Mouse (Mus musculus): Measurements from ENCODE around the gene Hoxc4.
A peak's percentile ranks its signal among the peaks of the same experiment; 100 is the strongest.

The Hoxc4 gene

DNA sequence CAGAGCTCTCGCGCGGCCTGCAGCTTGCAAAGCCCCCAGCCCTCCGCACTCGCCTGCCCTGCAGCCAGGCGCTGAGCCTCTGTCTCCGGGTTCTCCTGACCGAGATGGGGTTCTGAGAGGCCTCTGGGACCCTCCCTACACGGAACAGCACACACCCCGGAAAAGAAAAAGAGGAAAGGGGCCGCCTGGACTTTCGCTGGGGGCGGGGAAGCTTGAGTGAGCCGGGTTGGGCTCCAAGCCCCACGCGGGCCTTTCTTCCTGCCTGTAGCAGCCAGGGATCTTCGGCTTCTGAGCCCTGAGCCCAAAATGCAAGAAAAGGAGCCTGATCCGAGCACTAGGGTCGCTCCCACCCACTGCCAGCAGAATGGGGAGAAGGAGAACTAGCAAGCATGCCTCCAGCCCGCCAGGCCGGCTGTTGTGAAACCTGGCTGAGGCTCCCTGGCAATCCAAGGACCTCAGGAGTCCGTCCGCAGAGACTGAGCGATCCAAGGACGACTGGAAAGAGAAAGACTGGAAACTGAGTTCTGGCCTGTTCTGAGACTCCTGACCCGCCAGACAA is 6.7 kb upstream of the Hoxc4 start:
- no peak for DNase-seq

DNA sequence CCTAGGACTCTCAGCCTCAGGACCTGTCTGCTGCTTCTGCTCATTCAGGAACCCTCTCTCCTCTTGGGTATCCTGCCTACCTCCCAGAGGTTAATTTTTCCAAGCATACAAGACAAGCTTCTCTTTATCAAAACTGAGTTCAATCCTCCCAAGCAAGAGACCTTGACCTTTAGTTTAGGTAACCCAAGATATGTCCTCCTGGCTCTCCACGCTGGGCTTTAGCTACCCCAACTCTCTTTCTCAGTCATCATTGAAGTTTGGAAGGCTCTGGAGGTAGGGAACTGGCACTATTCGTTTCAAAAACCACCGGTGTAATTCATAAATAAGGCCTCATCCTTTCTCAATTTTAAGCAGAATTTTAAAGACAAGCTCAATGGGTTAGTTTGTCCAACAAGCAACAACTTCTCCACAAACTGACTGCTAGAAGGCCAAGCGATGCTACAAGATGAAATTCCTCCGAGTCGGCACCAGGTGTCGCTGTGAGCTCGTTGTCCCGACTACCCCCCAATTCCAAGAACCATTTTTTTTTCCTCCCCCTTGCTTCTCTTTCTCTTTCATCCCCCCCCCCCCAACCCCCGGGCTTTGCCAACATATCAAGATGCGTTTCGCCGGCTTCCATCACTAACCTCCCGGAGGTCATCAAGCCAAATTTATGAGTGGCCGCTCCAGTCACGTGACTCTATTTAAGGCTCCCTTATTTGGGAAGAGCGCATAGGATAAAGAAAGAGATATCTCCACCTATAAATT is 5.3 kb upstream of the Hoxc4 start:
- DNase-seq, result peak; percentile 56

DNA sequence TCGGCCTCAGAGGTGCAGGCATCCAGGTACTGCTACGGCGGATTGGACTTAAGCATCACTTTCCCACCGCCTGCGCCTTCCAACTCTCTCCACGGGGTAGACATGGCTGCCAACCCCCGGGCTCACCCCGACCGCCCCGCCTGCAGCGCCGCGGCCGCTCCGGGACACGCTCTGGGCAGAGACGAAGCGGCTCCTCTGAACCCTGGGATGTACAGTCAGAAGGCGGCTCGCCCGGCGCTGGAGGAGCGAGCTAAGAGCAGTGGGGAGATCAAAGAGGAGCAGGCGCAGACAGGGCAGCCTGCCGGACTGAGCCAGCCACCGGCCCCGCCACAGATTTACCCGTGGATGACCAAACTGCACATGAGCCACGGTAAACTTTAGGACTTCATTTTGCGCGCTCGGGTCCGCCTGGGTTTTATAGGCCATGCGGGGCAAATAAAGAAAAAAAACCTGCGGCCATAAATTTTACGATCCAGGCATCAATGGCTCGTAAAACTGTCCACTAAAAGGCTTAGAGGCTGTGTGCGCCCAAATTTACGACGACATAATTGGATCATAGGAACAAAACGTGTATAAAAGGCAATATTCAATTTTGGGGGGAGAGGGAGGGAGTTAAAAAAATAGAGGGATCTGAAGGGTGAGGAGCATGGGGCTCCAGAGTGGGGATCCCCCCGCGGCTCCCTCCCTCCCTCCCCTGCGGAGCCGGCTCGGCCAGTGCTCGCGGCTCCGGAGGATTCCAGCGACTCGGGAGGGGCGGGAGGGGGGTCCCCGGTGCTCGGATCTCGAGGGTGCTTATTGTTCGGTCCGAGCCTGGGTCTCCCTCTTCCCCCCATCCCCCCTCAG is 4.3 kb upstream of the Hoxc4 start:
- peak; percentile 42 for DNase-seq

DNA sequence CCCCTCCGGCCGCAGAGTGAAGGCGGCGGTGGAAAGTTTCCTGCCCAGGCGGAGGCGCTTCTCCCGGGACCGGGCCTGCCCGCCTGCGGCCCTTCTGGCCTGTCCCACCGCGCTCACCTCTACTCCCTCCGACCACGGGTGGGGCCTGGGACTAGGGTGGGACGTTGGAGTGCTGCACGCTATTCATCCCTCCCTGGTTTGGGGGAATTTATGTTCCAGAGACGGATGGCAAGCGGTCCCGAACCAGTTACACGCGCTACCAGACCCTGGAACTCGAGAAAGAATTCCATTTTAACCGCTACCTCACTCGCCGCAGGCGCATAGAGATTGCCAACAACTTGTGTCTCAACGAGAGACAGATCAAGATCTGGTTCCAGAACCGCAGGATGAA is 3.7 kb upstream of the Hoxc4 start:
- DNase-seq, result no peak

DNA sequence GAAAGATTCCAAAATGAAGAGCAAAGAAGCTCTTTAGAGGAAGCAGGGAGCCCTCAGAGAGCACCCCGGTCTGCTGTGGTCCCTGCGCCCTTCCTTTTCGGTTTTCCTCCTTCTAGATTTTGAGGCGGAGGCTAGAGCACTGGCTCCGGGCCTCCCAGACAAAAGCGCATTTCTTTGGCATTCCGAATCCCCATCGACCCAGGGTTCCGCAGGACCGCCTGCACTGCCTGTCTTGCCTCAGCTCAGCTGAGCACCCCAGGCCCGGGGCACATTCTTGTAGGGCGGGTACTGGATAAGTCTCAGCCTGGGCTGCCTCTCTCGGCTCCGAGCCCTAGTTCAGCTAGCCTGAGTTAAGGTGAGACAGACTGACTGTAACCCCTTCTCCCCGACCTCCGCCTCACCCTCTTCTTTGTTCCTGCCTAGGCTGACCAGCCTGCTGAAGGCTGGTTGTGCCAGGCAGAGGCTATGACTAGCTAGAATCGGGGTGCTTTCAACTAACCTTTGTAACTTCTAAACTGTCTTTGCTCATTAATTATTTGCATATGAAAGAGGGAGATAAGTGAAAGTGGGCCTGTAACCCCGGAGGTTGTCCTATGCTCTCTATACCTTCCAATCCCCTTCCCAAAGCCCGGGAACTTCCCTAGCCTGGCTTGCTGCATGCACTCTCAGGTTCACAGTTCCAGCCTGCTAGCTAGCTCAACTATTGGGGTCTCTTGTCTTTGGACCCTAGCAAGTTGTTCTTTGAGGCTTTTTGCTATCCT is 3.1 kb upstream of the Hoxc4 start:
- no peak for DNase-seq

DNA sequence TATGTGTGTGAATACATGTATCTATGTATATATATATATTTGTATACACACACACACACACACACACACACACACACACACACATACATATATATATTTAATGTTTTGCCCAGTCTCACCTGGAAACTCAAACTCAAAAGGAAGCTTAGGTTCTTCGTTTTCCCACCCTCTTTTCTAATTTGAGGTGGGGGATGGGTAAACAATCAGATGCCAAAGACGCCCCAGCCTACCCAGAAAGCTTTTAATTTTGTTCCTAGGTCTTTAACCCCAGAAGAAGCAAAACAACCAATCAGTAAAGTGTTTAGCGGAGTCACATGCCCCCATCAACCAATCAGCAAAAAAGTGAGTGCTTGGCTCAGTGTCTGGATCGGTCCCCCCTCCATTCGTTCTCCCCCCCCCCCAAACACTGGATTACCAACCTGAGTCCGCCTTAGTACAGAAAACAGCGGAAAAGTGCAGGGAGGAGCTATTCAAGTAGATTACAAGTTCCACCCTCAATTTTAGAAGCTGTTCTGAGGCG is 2.2 kb downstream of the Hoxc4 start:
- DNase-seq, result no peak

DNA sequence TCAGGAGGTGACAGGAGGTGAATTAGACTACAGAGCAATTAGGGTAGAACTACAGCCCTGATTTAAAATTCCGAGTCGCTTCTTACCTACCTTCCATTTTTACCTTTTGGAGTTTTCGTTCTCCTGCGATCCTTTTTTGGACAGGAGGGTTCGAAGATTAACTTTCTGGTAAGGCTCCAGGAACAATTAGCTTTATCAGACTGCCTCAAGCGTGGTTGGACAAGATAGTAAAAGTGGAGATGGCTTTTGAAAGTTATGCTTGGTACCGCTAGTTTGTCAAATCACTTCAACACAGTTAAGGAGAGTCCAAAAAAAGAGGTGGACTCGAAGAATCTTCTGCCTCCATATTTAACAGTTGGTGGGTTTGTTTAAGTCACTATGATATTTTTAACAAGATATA is 2.8 kb downstream of the Hoxc4 start:
- DNase-seq, result no peak

DNA sequence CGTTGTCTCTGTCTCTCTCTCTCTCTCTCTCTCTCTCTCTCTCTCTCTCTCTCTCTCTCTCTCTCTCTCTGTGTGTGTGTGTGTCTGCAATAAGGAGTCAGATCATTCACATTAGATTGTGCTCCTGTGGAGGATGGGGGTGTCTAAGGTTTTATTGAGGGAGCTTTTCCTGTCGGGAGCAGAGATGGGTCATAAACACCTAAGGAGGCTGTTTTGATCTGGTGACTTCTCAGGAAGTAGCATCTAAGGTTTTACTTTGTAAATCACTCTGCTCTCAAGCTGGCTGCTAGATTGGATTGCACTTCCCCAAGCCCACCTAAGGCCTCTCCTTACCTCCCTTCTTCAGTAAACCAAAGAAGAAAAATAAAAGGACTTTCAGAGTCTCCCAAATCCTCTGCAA is 5.4 kb downstream of the Hoxc4 start:
- no peak for DNase-seq

DNA sequence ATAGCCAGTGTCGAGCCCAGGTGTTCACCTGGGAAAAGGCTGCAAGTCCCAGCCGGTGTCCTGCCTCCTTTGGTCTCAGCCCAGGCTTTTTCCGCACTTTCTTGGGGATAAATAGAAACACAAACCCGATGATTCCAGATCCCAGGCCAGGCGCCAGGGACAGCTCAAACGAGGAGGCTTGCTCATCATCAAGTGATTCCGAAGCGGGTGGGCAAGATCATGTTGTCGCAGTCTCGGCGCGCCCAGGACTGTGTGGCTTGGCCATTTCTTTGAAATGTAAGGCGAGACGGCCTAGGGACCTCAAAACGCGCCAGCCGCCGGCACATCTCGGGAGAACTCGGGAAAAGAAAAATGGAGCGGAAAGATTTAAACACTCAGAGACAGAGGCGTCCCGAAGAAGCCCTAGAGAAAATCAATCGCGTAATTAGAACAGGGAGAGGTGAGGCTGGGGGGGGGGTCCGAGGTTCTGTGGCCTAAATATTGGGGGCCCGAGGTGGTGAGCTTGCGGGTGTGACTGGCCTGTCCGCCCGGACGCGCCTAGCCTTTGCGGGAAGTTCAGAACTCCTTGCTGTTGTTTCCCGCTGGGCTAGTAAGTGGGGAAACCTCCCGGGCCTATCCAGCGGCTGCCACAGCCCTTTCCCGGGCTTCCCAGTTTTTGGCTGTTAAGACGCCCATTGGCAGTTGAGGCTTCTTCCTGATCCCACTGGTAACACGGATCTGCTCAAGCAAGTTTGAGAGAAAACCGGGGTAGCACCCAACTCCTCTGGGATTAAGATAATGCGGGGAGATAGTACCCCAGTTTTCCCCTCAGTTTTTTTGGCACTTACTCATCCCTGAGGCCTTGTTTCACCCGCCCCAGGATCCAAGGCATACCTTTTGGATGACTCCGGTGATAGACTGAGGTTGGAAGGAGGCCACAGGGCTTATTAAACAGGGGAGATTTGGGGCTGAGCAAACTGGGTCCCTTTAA is 8.8 kb downstream of the Hoxc4 start:
- no peak for DNase-seq

DNA sequence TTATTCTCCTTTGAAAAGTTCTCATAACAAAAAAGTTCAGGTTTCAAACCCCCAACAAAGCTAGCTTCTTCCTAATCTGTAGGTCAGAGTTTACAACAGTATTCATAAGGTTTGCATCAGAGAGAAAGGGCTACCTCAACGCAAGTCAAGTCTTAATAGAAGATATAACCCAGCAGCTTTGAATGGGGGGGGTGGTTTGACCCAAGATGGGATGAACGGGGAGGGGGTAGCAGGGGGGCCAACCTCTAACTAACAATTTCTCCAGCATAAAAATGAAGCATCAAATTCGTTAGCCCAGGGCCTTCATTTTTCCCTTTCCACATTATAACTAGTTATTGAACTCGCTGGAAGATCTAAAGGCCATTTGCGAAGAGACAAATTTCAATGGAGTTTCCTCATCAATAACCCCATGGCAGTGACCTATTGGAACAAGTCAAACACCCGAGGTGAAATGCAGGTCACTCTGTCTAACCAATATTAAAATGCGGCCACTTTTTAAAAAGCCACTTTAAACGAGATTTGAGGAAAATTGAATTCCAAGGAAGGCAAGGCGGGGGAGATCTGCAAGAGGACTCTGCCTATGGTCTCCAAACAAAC is 10.3 kb downstream of the Hoxc4 start:
- DNase-seq, result no peak

DNA sequence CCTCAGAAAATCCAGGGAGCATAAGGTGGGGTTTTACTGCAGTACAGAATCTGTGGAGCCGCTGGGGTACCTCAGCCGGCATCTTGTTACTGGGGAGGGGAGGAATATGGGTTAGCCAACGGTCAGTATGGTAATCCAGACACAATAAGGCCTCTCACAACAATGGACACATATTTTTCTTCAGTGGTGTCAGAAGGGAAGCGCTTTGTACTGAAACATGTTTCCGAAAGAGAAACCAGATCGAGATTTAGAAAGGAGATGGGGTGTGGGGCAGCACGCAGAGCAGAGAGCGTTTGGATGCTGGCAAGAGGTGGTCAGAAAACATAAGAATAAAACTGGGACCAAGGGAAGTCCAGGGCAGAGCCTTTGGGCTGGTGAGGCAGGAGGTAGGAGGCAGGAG is 11.4 kb downstream of the Hoxc4 start:
- DNase-seq, result no peak

DNA sequence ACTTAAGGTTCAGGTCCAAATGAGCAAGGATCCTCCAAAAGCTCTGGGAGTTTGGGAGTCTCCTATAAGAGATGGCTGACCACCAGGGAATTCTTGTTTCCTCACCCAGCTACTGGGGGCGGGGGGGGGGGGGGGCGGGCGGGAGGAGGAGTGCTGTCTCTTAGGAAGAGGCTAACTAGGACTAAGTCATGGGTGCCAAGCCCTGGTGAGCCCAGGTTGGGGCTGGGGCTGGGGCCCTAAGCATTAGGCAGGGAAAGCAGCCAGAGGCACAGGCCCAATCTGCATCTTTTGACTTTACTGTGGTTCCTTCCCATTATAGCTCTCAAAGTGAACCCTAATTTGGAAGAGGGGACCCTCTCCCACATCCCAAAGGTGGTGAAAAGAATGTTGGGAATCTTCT is 13.4 kb downstream of the Hoxc4 start:
- no peak for DNase-seq

DNA sequence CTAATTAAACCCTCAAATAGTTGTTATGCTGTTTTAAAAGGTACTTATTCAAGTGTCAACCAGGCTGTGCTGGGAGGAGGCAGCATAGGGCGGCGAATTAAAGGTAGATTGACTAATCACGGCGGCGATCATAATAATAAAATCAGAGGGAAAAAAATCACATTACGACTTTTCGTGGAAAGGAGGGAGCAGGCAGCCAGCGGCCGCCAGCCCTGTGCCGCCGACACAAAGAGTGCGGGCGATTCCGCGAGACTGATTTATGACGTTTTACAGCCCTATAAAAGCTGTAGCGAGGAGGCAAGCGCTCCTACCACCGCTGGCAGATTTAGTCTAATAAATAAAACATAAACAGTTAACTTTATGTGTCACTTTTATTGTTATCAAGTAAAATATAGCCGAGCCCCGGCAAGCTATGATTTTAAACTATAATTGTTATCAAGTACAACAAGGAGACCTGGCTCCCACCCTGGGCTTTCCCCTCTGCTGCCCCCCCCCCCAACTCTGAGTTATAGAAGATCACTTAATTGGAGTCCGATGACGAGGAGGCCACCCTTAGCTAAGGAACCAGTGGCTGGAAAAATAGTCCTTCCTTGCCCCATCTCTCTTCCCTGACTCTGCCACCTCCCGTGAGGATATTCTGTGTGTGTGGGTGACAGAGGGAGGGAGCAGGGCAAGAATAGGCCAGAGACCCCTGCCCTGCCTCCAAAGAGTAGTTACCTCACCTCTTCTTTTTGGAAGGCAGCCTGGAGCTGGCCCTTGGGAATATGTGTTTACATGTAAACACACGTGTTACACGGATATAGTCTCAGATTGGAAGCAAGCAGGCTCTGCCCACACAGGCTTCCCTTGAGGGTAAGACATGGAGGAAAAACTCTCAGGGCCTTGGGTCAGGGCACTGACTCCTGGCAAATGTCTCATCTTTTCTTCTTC is 14.2 kb downstream of the Hoxc4 start:
- DNase-seq, result no peak

DNA sequence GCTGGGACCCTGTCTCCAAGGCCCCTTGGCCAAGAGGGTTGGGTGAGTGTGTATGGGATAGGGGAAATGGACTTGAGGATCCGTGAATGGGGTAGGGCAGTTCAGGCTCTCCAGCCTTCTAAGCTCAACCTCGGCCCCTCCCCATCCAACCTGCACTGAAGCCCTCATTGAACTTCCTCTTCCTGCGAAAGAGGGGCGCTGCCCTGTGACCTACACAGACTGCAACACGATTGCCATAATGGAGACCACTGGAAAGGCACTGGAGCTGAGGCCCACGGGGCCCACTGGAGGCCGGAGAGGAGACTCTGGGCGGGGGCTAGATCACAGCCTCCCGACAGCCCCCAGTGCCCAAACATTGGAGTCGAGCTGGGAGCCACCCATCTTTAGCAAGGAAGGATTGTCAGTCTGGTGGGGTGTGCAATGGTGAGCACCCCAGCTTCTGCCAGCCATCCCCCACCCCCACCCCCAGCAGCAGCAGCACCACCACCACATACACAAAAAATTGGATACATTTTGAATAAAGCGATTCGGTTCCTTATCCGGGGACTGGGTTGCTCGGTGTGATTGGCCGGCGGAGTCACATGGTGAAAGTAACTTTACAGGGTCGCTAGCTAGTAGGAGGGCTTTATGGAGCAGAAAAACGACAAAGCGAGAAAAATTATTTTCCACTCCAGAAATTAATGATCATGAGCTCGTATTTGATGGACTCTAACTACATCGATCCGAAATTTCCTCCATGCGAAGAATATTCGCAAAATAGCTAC is 15.5 kb downstream of the Hoxc4 start:
- no peak for DNase-seq

DNA sequence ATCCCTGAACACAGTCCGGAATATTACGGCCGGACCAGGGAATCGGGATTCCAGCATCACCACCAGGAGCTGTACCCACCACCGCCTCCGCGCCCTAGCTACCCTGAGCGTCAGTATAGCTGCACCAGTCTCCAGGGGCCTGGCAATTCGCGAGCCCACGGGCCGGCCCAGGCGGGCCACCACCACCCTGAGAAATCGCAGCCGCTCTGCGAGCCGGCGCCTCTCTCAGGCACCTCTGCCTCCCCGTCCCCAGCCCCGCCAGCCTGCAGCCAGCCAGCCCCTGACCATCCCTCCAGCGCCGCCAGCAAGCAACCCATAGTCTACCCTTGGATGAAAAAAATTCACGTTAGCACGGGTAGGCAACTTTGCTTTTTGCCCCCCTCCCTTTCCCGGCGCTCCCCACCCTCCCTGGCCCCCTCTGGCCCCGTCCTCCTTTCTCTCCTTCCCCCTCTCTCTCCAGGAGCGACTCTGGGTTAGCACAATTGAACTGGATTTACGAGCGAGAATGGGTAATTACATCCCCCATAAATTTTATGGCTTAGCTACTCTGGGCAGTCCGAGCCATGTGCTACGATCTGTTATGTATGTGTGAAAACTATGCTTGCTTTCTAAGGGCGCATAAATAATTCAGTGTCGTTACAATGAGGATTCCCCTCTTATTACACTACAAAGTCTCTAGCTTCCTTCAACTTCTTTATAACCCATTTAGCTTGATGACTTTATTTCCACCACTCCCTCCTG is 16.2 kb downstream of the Hoxc4 start:
- DNase-seq, result no peak

DNA sequence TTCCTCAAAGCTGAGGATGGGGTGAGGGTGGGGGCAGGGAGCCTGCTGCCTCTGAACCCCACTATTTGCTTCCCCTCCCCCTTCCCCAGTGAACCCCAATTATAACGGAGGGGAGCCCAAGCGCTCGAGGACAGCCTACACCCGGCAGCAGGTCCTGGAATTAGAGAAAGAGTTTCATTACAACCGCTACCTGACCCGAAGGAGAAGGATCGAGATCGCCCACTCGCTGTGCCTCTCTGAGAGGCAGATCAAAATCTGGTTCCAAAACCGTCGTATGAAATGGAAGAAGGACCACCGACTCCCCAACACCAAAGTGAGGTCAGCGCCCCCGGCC is 16.8 kb downstream of the Hoxc4 start:
- DNase-seq, result no peak

DNA sequence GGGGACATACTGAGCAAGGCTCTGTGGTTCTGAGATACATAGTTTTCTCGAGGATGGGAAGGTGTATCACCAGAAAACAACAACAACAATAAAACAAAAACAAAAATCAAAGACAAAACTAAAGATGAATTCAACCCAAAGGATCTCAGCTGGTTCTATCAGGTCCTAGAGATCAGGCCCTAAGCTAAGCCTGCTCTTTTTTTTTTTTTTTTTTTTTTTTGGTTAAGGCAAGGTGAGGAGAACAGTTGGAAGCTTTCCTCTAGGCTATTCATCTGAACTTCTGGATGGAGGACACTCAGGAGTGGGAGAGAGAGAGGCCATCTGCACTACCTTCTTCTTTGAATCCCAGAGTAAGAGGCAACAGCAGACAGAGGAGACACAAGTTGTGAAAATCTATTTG is 18.8 kb downstream of the Hoxc4 start:
- DNase-seq, result no peak

DNA sequence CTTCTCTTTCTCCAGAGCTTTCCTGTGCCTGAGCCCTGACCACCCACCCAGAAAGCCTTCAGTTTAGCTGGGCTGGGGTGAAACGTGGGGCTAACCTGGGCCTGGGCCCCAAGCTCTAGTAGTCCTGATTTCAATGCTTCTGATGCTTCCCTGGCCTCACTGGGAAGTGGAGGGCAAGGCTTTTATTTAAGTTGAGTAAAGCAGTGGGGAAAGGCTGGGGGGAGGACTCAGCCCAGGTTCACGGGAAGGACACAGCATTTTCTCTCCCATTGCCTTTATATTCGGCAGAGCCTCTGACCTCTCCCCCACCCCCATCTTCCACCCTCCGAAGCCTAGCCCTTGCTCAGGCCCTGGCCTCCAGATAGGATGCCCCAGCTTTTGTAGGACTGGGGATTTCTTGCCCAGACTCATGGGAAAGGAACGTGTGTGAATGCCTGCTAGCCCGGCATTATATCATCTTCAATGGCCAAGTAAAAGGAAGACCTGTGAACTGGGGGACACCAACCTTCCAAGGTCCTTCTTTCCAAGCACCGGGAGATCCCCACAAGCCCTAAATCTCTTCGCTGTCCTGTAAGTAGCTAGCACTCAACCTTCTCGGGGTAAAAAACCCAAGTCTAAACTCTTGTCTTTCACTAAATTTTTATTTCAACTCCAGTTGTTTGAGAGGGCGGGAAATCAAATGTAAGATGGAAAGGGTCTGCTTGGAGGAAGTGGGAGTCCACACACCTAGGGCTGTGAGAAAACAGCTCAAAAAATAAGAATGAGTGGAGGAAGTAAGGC is 20.2 kb downstream of the Hoxc4 start:
- DNase-seq, result no peak
